Mouse (Mus musculus): ENCODE data around the gene Atg7. TPM values are rescaled to one million over a fixed set of nuclear protein-coding genes. Genes with fewer than 3 reads are reported as not detected.
A peak's percentile ranks its signal among the peaks of the same experiment; 100 is the strongest.

The Atg7 gene
- total RNA-seq, 2 experiments from 2014 or later, result 10.4 to 14.7 TPM

GRCm38 (mm10) chr6:114892363-114892762 is 249.5 kb downstream of the Atg7 start:
- DNase-seq, result peak; percentile 56 to 66
- intact Hi-C loops (cut with DNase I), result no loop called here

GRCm38 (mm10) chr6:114893427-114894209 is 250.7 kb downstream of the Atg7 start:
- intact Hi-C loops (cut with DNase I), result loop anchor here (2.0 kb wide), 1 partner anchor 19 kb away; no protein-coding TSS in a partner anchor
- DNase-seq, result peak; percentile 80 to 83

- no peak for DNase-seq
- intact Hi-C loops (cut with DNase I), result loop anchor here (2.0 kb wide), 1 partner anchor 20 kb away; no protein-coding TSS in a partner anchor
Measured at GRCm38 (mm10) chr6:114894548-114895106, 251.7 kb downstream of the Atg7 start.

GRCm38 (mm10) chr6:114895191-114895590 is 252.3 kb downstream of the Atg7 start:
- intact Hi-C loops (cut with DNase I), result loop anchor here (2.0 kb wide), 1 partner anchor 20 kb away; no protein-coding TSS in a partner anchor
- no peak for DNase-seq

- intact Hi-C loops (cut with DNase I), result no loop called here
- no peak for DNase-seq
Measured at GRCm38 (mm10) chr6:114896281-114896680, 253.4 kb downstream of the Atg7 start.

GRCm38 (mm10) chr6:114898949-114899348 is 256.1 kb downstream of the Atg7 start:
- intact Hi-C loops (cut with DNase I), result no loop called here
- no peak for DNase-seq

- DNase-seq, result no peak
- intact Hi-C loops (cut with DNase I), result no loop called here
Measured at GRCm38 (mm10) chr6:114899652-114900051, 256.8 kb downstream of the Atg7 start.

- no peak for DNase-seq
- intact Hi-C loops (cut with DNase I), result no loop called here
Measured at GRCm38 (mm10) chr6:114900194-114900593, 257.3 kb downstream of the Atg7 start.

GRCm38 (mm10) chr6:114901321-114901824 is 258.5 kb downstream of the Atg7 start:
- intact Hi-C loops (cut with DNase I), result no loop called here
- no peak for DNase-seq

- DNase-seq, result no peak
- intact Hi-C loops (cut with DNase I), result loop anchor here (1.0 kb wide), 1 partner anchor 12 kb away; no protein-coding TSS in a partner anchor
Measured at GRCm38 (mm10) chr6:114901921-114902320, 259.0 kb downstream of the Atg7 start.

- intact Hi-C loops (cut with DNase I), result no loop called here
- DNase-seq, result no peak
Measured at GRCm38 (mm10) chr6:114904233-114904632, 261.3 kb downstream of the Atg7 start.

GRCm38 (mm10) chr6:114904818-114905217 is 261.9 kb downstream of the Atg7 start:
- intact Hi-C loops (cut with DNase I), result no loop called here
- no peak for DNase-seq

GRCm38 (mm10) chr6:114905253-114906028 is 262.5 kb downstream of the Atg7 start:
- intact Hi-C loops (cut with DNase I), result no loop called here
- no peak for DNase-seq

GRCm38 (mm10) chr6:114906209-114906608 is 263.3 kb downstream of the Atg7 start:
- intact Hi-C loops (cut with DNase I), result no loop called here

GRCm38 (mm10) chr6:114907459-114907858 is 264.6 kb downstream of the Atg7 start:
- no peak for DNase-seq
- intact Hi-C loops (cut with DNase I), result no loop called here

More at GRCm38 (mm10) chr6:114906209-114906608, 263.3 kb downstream of the Atg7 start:
- no peak for DNase-seq

GRCm38 (mm10) chr6:114909801-114910200 is 266.9 kb downstream of the Atg7 start:
- no peak for DNase-seq
- intact Hi-C loops (cut with DNase I), result no loop called here

Other genes starting within 250 kb of the Atg7 start
- under 1 TPM; 0.19 to 0.81 TPM for gene Hrh1, start 245.2 kb upstream of the Atg7 start, total RNA-seq (2021)

All from heart, postnatal 36 days (tissue).